Comparison of ENCODE assay signal across 8 mouse cellular contexts in the genomic region with DNA sequence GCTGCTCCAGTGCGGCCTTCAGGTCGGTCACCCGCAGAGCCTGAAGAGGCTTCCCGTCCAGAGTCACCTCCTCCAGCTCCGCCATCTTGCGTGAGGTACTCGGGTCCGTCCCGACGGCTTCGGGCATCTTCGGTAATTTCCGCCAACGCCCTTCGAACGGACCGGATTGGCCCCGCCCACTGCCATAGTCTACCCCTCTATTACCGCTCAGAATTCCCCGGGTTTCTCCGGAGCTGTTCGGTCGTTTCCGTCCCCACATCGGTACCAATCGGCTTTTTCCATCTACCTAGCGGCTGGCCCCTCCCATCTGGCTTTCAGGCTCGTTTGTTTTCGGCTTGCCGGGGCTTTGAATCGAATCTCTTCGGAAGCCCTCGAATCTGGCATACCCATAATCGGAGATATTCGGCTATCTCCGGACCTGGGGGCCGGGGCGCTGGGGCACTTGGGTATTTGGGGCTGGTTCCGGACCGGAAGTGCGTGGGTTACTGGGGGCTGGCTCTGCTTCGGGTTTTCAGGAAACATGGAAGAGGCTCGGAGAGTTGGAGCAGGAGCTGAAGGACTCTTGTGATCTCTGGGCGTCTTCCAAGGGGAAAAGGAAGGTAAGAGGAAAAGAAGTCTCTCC. TPM values are rescaled to one million over a fixed set of nuclear protein-coding genes. Genes with fewer than 3 reads are reported as not detected.
DNase-seq lines count a peak whose midpoint lies in the region; ATAC-seq and TF ChIP-seq lines count a peak whose summit lies in the region.

Gene Acin1, minus strand, starts transcription at position 410 of the 622 bp plus-strand sequence.

- intact Hi-C loops in heart, postnatal 36 days (cut with DNase I): loop anchor here (5.0 to 10.0 kb wide), 2 partner anchors 34 to 452 kb away; no protein-coding TSS in a partner anchor

- H3K27ac ChIP-seq in forebrain, embryonic 16.5 days (ENCODE audit: low read length): peak within 1 kb of the TSS; percentile 94
- H3K27ac ChIP-seq in layer of hippocampus, adult 2 months: peak within 1 kb of the TSS; percentile 100
- peak within 1 kb of the TSS; percentile 96 for H3K27ac ChIP-seq in lung, embryonic 14.5 days (ENCODE audit: low read depth)
- peak within 1 kb of the TSS; percentile 96 for H3K27ac ChIP-seq in olfactory bulb, adult 2 months (ENCODE audit: insufficient read depth, low read depth, low read length)
- peak within 1 kb of the TSS; percentile 74 for H3K27ac ChIP-seq in thymus, adult 2 months (ENCODE audit: control insufficient read depth, insufficient read depth, low read length)

- H3K4me3 ChIP-seq in G1E (ENCODE audit: low read depth, low read length): peak within 1 kb of the TSS; percentile 97
- peak within 1 kb of the TSS; percentile 92 for H3K4me3 ChIP-seq in forebrain, embryonic 16.5 days (replicated peaks; ENCODE audit: low read length)
- peak within 1 kb of the TSS; percentile 73 for H3K4me3 ChIP-seq in layer of hippocampus, adult 2 months
- H3K4me3 ChIP-seq in lung, embryonic 14.5 days (ENCODE audit: low read depth, low read length): peak within 1 kb of the TSS; percentile 85
- H3K4me3 ChIP-seq in olfactory bulb, adult 2 months (ENCODE audit: insufficient read depth, low read depth, low read length): peak within 1 kb of the TSS; percentile 83
- H3K4me3 ChIP-seq in thymus, adult 2 months (ENCODE audit: control insufficient read depth, insufficient read depth, low read length): peak within 1 kb of the TSS; percentile 94

- peak; percentile 90 for DNase-seq in G1E (ENCODE audit: low spot score)
- peak; percentile 100 for DNase-seq in cerebellum, adult 18-20 months
- DNase-seq in heart, postnatal 36 days: peak; percentile 100
- peak; percentile 100 for DNase-seq in layer of hippocampus, adult 2 months (ENCODE audit: low spot score in 2 of 2)
- peak; percentile 100 for DNase-seq in lung, embryonic 14.5 days
- peak; percentile 100 for DNase-seq in thymus, adult 2 months

- peaks cover 40% of the 10 kb centered on the region for H3K4me1 ChIP-seq in G1E (ENCODE audit: insufficient read depth, low read depth, low read length)
- H3K4me1 ChIP-seq in forebrain, embryonic 16.5 days (replicated peaks; ENCODE audit: control insufficient read depth, insufficient read depth, low read length): peaks cover 29% of the 10 kb centered on the region
- no peaks in the 10 kb centered on the region for H3K4me1 ChIP-seq in lung, embryonic 14.5 days (ENCODE audit: insufficient read depth)
- 0 out of 2 replicates have a peak, but pooled peaks cover 2% of the 10 kb centered on the region for H3K4me1 ChIP-seq in olfactory bulb, adult 2 months (ENCODE audit: control insufficient read depth, insufficient read depth, low read length)
- H3K4me1 ChIP-seq in thymus, adult 2 months (replicated peaks; ENCODE audit: control insufficient read depth, insufficient read depth, low read length): peaks cover 3% of the 10 kb centered on the region; the same call in 1 of the 2 replicates

- under 1% methylated on average over 44 of the region's 44 CpGs for WGBS in forebrain, embryonic 16.5 days
- WGBS in lung, embryonic 14.5 days: under 1% methylated on average over 44 of the region's 44 CpGs
- under 1% methylated on average over 44 of the region's 44 CpGs for WGBS in olfactory bulb, adult 2 months
- under 1% methylated on average over 44 of the region's 44 CpGs for WGBS in thymus, adult 2 months

- H3K36me3 ChIP-seq in G1E (replicated peaks): peaks cover 58% of the 10 kb centered on the region
- H3K36me3 ChIP-seq in forebrain, embryonic 16.5 days (ENCODE audit: control insufficient read depth, insufficient read depth): peaks cover 13% of the 10 kb centered on the region; the same call in 1 of the 2 replicates
- H3K36me3 ChIP-seq in lung, embryonic 14.5 days (ENCODE audit: insufficient read depth): peaks cover 44% of the 10 kb centered on the region
- H3K36me3 ChIP-seq in thymus, adult 2 months (ENCODE audit: control insufficient read depth, insufficient read depth, low read length): peaks cover 28% of the 10 kb centered on the region

- ATAC-seq in G1E (ENCODE audit: extremely low read depth, insufficient number of reproducible peaks, low FRiP score, poor library complexity, severe bottlenecking): peak; percentile 87
- peak; percentile 98 for ATAC-seq in forebrain, embryonic 16.5 days
- peak; percentile 97 for ATAC-seq in lung, embryonic 14.5 days (ENCODE audit: insufficient read depth)

- peak; percentile 76 for TF ChIP-seq POLR2A in olfactory bulb, adult 2 months (IDR thresholded peaks at IDR 0.05; ENCODE audit: insufficient read depth, low read depth, low read length)
- TF ChIP-seq POLR2A in thymus, adult 2 months (IDR thresholded peaks at IDR 0.05; ENCODE audit: control insufficient read depth, extremely low read depth, insufficient read depth, low read length, poor library complexity): peak; percentile 90

- H3K27me3 ChIP-seq in G1E (ENCODE audit: insufficient read depth, low read length): no peaks in the 10 kb centered on the region
- no peaks in the 10 kb centered on the region for H3K27me3 ChIP-seq in forebrain, embryonic 16.5 days (replicated peaks; ENCODE audit: control insufficient read depth, insufficient read depth, low read length)
- no peaks in the 10 kb centered on the region for H3K27me3 ChIP-seq in lung, embryonic 14.5 days (ENCODE audit: insufficient read depth, low read length)
- H3K27me3 ChIP-seq in thymus, adult 2 months (ENCODE audit: control insufficient read depth, insufficient read depth, low read length): no peaks in the 10 kb centered on the region

- H3K9ac ChIP-seq in forebrain, embryonic 16.5 days (replicated peaks; ENCODE audit: low read depth, low read length): peak within 1 kb of the TSS; percentile 90
- peak within 1 kb of the TSS; percentile 93 for H3K9ac ChIP-seq in lung, embryonic 14.5 days

- H3K4me2 ChIP-seq in forebrain, embryonic 16.5 days (ENCODE audit: low read length): peak within 1 kb of the TSS; percentile 92
- H3K4me2 ChIP-seq in lung, embryonic 14.5 days: peak within 1 kb of the TSS; percentile 78

- no peaks in the 10 kb centered on the region for H3K9me3 ChIP-seq in G1E (replicated peaks)
- no peaks in the 10 kb centered on the region for H3K9me3 ChIP-seq in forebrain, embryonic 16.5 days (ENCODE audit: control insufficient read depth, low read length)
- H3K9me3 ChIP-seq in lung, embryonic 14.5 days (ENCODE audit: low read depth, low read length): no peaks in the 10 kb centered on the region

- no peak for TF ChIP-seq CTCF in G1E (IDR thresholded peaks at IDR 0.05; ENCODE audit: low read depth, low read length)
- no peak for TF ChIP-seq CTCF in layer of hippocampus, adult 2 months (conservative IDR thresholded peaks at IDR 0.05)
- TF ChIP-seq CTCF in lung, embryonic 14.5 days (IDR thresholded peaks at IDR 0.05; ENCODE audit: low read depth): no peak
- TF ChIP-seq CTCF in olfactory bulb, adult 2 months (IDR thresholded peaks at IDR 0.05; ENCODE audit: insufficient read depth, low read depth, low read length): no peak
- TF ChIP-seq CTCF in thymus, adult 2 months (IDR thresholded peaks at IDR 0.05; ENCODE audit: borderline replicate concordance, control insufficient read depth, extremely low read depth, insufficient read depth, low read length, poor library complexity): peak; percentile 54; the same call in 1 of the 2 replicates

RNA-seq across cellular contexts. Expression of gene Acin1, which starts in this region (rescaled TPM):
- total RNA-seq in G1E (2014; fragmentation: Nextera tagmentation) (266 and 298 TPM in 2 replicates), G1E (2017) (115 and 125 TPM in 2 replicates)
- 640 and 697 TPM in 2 replicates for polyA plus RNA-seq in G1E (2012)
- 141 and 150 TPM in 2 replicates for polyA plus RNA-seq in forebrain, embryonic 16.5 days (2015; fragmentation: Nextera tagmentation; extraction: Ambion mirVana)
- 10 to 100 TPM; 72.2 to 80.2 TPM for total RNA-seq in heart, postnatal 36 days (2021)
- 100 to 1,000 TPM; 223 to 242 TPM for total RNA-seq in layer of hippocampus, adult 2 months (2021)
- 120 and 122 TPM in 2 replicates for polyA plus RNA-seq in lung, embryonic 14.5 days (2014; fragmentation: Nextera tagmentation; extraction: Ambion mirVana)
- 835 TPM in 1 of 2 replicates, not detected in the other for polyA plus RNA-seq in olfactory bulb, adult 2 months (2012; ENCODE audit: insufficient read depth, insufficient read length, low replicate concordance, missing spikeins)
- polyA plus RNA-seq in thymus, adult 2 months (2012; rRNA removed): 238 and 263 TPM in 2 replicates

Comparison
In these comparisons a context has a peak if more than half of its experiments do, and no peak if none do; other contexts are left out.
1. Peak in every context shown above with its lines: DNase-seq, ATAC-seq, H3K4me3 ChIP-seq and H3K27ac ChIP-seq.